Mouse (Mus musculus) hindbrain, embryonic 10.5 days (tissue): Measurements from ENCODE around the gene Siah1b. TPM values are rescaled to one million over a fixed set of nuclear protein-coding genes. Genes with fewer than 3 reads are reported as not detected.

Source experiments
- DNase-seq: peaks from one replicate; pipeline ENCODE4 v3.0.0-alpha.2; 2017; ENCODE audit warnings: low spot score
- H3K27ac ChIP-seq: fragments of 300-500 bp; sonication (generic); 2 replicates; pipeline ENCODE4 v1.5.1; 2016; ENCODE audit warnings: mild to moderate bottlenecking, moderate library complexity
- H3K27me3 ChIP-seq: fragments of 300-500 bp; sonication (generic); 2 replicates; pipeline ENCODE4 v1.6.1; 2016; ENCODE audit warnings: mild to moderate bottlenecking; ENCODE audit not compliant: poor library complexity, insufficient read depth, severe bottlenecking
- H3K36me3 ChIP-seq: fragments of 300-500 bp; sonication (generic); 2 replicates; pipeline ENCODE4 v1.6.1; 2016; ENCODE audit warnings: mild to moderate bottlenecking, moderate library complexity
- H3K4me1 ChIP-seq: fragments of 300-500 bp; sonication (generic); replicated peaks from 2 replicates; pipeline ENCODE4 v1.6.1; 2016; ENCODE audit warnings: mild to moderate bottlenecking
- H3K4me3 ChIP-seq: fragments of 300-500 bp; sonication (generic); 2 replicates; pipeline ENCODE4 v1.5.1; 2016; ENCODE audit warnings: mild to moderate bottlenecking, moderate library complexity
- H3K9me3 ChIP-seq: fragments of 300-500 bp; sonication (generic); 2 replicates; pipeline ENCODE4 v1.6.1; 2016; ENCODE audit warnings: mild to moderate bottlenecking, moderate library complexity
- WGBS: fragments of 180-500 bp; shearing (Covaris S2); methylation state at CpG from one replicate; pipeline ENCODE4 v1.1.7; 2016; 5-methylcytosine and 5-hydroxymethylcytosine counted together
- polyA plus RNA-seq: library from polyadenylated mRNA; unstranded; fragments of >200 nt; fragmentation: Nextera tagmentation; extraction: Ambion mirVana; gene quantifications from 2 replicates; pipeline ENCODE4 v1.2.1, GENCODE M21; 2016

Siah1b gene
- polyA plus RNA-seq, result 42.0 and 44.7 TPM in 2 replicates

DNA sequence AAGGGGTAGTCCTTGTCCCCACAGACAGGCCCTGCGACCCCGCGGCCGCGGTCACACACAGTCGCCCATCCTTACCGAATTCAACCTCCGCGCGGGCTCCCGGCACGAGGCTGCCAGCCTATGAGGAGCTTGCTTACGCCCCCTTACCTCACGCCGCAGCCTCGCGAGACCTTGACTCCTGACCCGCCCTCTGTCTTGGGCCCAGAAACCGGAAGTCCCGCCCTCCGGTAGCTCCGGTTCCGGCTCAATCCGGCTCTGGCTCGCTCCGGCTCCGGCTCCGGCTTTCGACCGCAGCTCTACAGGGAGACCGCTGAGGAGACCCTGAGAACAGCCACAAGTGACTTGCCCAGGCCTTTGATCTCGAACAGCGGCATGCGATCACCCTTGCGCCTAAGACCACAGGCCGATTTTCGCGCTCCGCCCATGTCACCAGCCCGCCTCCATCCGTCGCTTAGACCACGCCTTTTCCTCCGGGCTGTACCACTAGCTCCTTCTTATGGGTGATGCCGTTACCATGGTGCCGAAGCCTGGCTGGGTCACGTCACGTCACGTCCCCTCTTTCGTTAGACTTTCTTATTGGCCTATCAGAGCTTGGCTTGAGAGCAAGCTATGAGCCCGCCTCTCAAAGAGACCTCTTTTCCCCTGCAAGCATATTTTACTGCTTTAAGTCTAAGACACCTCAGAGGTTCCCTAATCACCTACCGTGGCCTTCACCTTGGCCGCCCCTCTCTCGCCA lies at the start of gene Siah1b:
Siah1b (minus strand) TSS at position 454 of the 736 bp plus-strand sequence.
- Histone ChIP-seq H3K27me3 (peaks cover 18% of the 10 kb centered on the region), H3K9me3 (no peaks in the 10 kb centered on the region), H3K36me3 (peaks cover 32% of the 10 kb centered on the region), H3K4me1 (peaks cover 6% of the 10 kb centered on the region; the same call in 1 of the 2 replicates), H3K4me3 (peak within 1 kb of the TSS; percentile 62), H3K27ac (peak within 1 kb of the TSS; percentile 96)
- DNase-seq, result peak; percentile 89
- WGBS, result 29% methylated on average over 54 of the region's 54 CpGs

DNA sequence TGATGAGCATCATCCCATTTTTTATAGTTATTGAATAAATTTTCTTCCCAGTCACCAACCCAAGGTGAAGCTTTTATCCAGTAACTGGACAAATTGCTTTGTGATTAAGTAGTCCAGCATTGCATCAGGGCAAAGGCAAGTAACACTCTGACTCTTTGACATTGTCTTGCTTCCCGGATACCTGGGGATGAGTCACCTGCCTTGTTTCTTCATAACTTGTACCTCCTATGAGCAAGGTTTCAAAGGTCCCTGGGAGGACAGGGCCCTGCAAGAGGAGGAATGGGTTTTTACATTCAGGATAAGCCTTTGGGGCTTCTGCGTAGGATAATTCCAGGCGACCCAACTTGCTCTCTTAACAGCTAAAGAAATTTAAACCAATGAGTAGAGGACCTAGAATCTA lies 47.6 kb upstream of the Siah1b start:
- WGBS, result 94% methylated on average over 3 of the region's 3 CpGs
- H3K27ac ChIP-seq, result no peak overlapping the region

DNA sequence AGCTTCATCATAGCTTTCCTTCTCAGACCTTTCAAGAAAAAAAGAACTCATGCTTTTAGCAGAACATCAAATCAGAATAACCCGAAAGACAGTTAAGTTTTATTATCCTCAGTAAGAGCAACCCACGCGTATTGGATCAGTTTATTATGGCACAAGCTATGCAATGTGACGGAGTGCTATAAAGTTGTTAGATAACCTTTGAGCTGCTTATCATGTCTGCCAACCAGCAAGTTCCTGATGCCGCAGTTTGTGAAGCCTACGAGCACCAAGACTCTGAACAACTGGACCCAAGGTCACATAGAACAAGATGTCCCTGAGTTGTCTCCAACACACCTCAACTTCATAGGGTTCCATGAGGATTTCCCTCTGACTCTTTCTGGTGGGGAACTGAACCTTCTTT lies 37.5 kb upstream of the Siah1b start:
- no peak overlapping the region for H3K4me3 ChIP-seq
- no peaks in the 10 kb centered on the region for H3K9me3 ChIP-seq
- WGBS, result 92% methylated on average over 6 of the region's 6 CpGs
- H3K36me3 ChIP-seq, result no peaks in the 10 kb centered on the region
- H3K4me1 ChIP-seq, result no peaks in the 10 kb centered on the region
- H3K27ac ChIP-seq, result no peak overlapping the region
- no peak for DNase-seq
- peaks cover 25% of the 10 kb centered on the region for H3K27me3 ChIP-seq

More for the DNA sequence above, 47.6 kb upstream of the Siah1b start:
- no peaks in the 10 kb centered on the region for H3K9me3 ChIP-seq
- H3K4me1 ChIP-seq, result no peaks in the 10 kb centered on the region
- H3K27me3 ChIP-seq, result peaks cover 34% of the 10 kb centered on the region
- DNase-seq, result no peak
- no peaks in the 10 kb centered on the region for H3K36me3 ChIP-seq
- no peak overlapping the region for H3K4me3 ChIP-seq

DNA sequence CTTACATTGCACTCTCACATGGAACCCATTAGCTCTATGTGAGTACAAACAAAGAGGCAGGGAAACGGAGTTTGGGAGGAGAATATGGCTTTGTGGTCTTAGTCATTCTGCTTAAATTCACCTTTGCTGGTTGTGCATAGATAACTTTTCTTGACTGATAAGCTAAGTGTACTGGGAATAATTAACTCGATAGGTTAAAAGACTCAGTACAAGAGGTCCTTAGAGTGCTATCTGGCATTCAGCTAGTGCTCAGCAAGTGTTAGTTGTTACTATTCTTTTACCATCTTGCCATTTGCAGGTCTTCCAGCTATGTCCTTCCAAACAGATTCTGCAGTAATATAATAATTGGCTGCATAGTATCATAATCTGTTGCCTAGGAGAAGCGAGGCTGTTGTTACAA lies 34.9 kb upstream of the Siah1b start:
- Histone ChIP-seq H3K9me3 (no peaks in the 10 kb centered on the region), H3K36me3 (no peaks in the 10 kb centered on the region), H3K27me3 (peaks cover 31% of the 10 kb centered on the region), H3K27ac (no peak overlapping the region), H3K4me3 (no peak overlapping the region), H3K4me1 (no peaks in the 10 kb centered on the region)
- WGBS, result 80% methylated on average over 3 of the region's 3 CpGs
- DNase-seq, result no peak

DNA sequence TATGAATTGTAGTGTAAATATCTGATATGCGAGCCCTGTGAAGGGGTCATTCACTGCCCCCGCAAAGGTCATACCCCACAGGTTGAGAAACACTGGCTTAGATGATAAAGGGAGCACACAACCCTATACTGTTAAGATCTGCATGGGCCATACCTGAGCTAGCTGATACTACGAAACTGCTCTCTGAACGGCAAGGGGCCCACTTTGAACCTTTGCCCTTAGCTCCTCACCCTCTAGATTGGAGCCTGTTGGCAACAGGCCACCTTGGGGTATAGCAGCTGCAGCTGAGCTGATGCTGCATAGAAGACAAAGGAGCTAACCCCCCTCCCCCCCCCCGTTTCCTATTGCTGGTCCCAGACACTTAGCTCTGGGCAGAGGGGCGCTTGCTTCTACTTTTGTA lies 26.4 kb upstream of the Siah1b start:
- no peaks in the 10 kb centered on the region for H3K36me3 ChIP-seq
- H3K27me3 ChIP-seq, result peaks cover 41% of the 10 kb centered on the region
- 76% methylated on average over 6 of the region's 6 CpGs for WGBS

DNA sequence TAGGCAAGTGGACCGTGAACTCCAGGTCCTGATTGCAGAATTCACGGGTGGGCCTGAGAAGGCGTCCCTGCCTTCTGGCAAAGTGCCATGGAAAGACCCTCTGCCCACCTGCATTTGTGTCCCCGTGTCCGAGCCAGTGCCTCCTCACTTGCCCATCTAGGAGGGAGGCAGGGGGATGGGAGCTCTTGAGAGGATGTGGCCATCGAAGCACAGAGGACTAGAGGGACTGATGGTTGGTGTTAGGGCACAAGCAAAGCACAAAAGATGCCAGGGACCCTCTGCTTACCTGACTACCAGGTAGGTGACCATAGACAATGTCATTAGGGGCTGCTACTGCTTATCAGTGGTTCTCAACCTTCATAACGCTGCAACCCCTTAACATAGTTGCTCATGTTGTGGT lies 25.9 kb upstream of the Siah1b start:
- no peaks in the 10 kb centered on the region for H3K36me3 ChIP-seq
- 88% methylated on average over 7 of the region's 7 CpGs for WGBS
- H3K4me3 ChIP-seq, result no peak overlapping the region
- 0 out of 2 replicates have a peak, but pooled peaks cover 3% of the 10 kb centered on the region for H3K4me1 ChIP-seq
- no peak overlapping the region for H3K27ac ChIP-seq
- H3K27me3 ChIP-seq, result peaks cover 37% of the 10 kb centered on the region
- no peaks in the 10 kb centered on the region for H3K9me3 ChIP-seq
- no peak for DNase-seq

More for the DNA sequence above, 26.4 kb upstream of the Siah1b start:
- no peak overlapping the region for H3K27ac ChIP-seq
- H3K4me3 ChIP-seq, result no peak overlapping the region
- DNase-seq, result no peak
- no peaks in the 10 kb centered on the region for H3K9me3 ChIP-seq
- H3K4me1 ChIP-seq, result 0 out of 2 replicates have a peak, but pooled peaks cover 3% of the 10 kb centered on the region

DNA sequence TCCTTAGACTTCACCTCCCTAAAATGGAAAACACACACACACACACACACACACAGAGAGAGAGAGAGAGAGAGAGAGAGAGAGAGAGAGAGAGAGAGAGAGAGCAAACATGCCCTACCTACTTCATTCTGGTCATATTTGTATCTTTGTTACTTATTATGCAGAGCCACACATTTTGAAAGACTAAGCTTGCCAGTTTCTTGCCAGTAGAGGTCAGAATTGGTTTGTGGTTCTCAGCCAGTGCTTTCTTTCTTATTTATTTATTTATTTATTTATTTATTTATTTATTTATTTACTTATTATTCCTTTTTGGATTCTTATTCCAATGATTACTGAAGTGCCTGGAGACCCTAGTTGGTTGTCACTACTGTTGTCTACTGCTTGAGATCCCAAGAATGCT lies 25.2 kb upstream of the Siah1b start:
- Histone ChIP-seq H3K27ac (no peak overlapping the region), H3K9me3 (no peaks in the 10 kb centered on the region), H3K4me3 (no peak overlapping the region), H3K4me1 (0 out of 2 replicates have a peak, but pooled peaks cover 3% of the 10 kb centered on the region), H3K36me3 (no peaks in the 10 kb centered on the region), H3K27me3 (peaks cover 37% of the 10 kb centered on the region)
- no peak for DNase-seq

DNA sequence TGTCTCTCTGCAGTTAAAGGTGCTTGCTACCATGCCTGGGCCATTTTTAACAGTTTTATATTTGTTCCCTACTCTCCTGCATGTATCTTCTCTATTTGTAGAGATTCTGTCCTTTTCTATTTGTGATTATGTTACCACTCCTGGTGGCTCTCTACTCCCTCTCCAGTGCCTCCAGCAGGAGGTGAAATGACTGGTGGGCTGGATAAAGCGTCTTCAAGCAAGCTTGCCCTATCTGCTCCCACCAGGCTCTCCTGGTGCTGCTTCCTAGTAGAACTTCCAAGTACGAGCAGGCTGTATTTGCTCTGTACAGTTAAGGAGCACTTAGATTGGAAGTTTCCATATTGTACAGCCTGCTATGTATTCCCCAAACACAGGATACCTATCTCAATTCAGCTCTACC lies 19.5 kb upstream of the Siah1b start:
- DNase-seq, result no peak
- peaks cover 49% of the 10 kb centered on the region for H3K27me3 ChIP-seq
- H3K4me3 ChIP-seq, result no peak overlapping the region
- H3K36me3 ChIP-seq, result no peaks in the 10 kb centered on the region
- H3K9me3 ChIP-seq, result no peaks in the 10 kb centered on the region
- H3K27ac ChIP-seq, result no peak overlapping the region
- no peaks in the 10 kb centered on the region for H3K4me1 ChIP-seq
- 79% methylated on average over 2 of the region's 2 CpGs for WGBS

DNA sequence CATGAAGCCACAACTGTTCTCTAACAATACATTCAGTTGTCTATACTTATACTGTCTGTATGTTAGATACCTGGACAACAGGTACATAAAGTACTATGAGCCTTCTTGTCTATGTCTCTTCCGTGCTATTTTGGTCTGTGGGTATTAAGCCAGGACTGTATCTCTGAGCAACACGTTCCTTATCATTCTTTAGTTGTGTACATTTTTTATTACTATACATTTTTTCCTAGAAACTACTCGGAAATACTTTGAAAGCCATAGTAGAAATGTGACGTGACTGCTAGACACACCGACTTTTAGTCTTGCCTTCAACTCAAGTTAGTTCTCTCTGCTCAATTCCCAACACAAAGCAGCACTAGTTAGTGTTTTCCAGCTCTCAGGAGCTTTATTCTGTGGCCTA lies 17.1 kb upstream of the Siah1b start:
- no peak overlapping the region for H3K4me3 ChIP-seq
- 85% methylated on average over 5 of the region's 5 CpGs for WGBS
- peaks cover 59% of the 10 kb centered on the region for H3K27me3 ChIP-seq
- no peaks in the 10 kb centered on the region for H3K36me3 ChIP-seq
- no peaks in the 10 kb centered on the region for H3K9me3 ChIP-seq
- H3K27ac ChIP-seq, result no peak overlapping the region
- DNase-seq, result no peak
- H3K4me1 ChIP-seq, result no peaks in the 10 kb centered on the region

DNA sequence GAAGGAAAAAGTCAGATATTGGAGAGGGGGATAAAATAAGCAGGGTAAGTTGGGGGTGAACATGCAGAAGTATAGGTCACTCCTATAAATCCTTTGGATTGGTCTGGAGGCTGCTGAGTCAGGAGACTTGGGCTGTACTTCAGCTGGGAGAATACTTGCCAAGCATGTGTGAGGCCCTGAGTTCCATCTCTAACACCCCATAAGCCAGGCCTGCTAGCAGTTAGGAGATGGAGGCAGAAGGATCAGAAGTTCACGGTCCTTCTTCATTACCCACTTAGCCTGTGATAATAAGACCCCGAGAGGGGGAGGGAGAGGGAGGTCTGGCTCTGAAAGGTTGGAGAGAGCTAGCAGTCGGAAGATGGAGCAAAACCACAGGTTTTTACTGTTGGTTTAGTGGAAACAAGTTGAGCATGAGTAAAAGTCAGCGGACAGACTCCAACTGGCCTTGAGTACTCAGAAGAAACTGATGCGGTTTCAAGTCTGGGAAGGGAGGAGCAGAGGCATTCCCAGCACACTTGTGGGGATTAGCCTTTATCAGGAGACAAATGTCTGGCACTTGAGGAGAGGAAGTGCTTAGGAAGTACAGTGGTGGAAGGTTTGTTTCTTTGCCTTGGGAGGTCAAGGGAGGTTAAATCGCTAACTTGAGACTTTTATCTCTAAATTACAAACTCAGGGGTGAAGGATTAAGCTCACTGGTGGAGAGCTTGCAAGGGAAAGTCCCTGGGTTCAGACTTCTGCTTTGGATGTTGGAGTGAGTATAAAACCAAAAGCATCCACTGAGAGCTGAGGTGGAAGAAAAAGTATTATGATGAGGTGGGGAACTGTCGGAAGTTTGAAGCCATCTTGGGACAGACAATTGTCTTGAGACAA lies 16.2 kb upstream of the Siah1b start:
- DNase-seq, result no peak
- peaks cover 61% of the 10 kb centered on the region for H3K27me3 ChIP-seq

DNA sequence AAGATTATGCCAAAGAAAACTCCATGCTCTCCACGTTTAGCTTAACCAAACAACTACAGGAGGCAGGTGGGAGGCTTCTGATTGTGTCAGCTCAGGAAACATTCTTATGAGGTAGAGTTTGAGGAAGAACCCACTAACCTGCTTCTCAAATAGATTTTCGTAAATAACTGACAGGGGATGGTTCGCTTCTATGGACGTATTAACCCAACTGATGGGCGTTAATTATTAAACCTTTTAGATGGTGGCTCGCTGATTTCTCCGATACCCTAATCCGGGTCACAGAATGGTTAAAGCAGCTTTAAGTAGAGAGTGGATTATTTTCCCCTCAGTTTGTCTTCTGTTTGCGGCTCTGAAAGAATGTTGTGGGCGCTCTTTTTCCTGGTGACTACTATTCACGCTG lies 13.6 kb upstream of the Siah1b start:
- DNase-seq, result no peak
- Histone ChIP-seq H3K36me3 (no peaks in the 10 kb centered on the region), H3K27me3 (peaks cover 57% of the 10 kb centered on the region), H3K9me3 (no peaks in the 10 kb centered on the region), H3K4me1 (no peaks in the 10 kb centered on the region), H3K4me3 (no peak overlapping the region), H3K27ac (no peak overlapping the region)
- 84% methylated on average over 11 of the region's 11 CpGs for WGBS

More for the DNA sequence above, 16.2 kb upstream of the Siah1b start:
- no peaks in the 10 kb centered on the region for H3K4me1 ChIP-seq
- WGBS, result 63% methylated on average over 7 of the region's 7 CpGs
- no peaks in the 10 kb centered on the region for H3K9me3 ChIP-seq
- no peaks in the 10 kb centered on the region for H3K36me3 ChIP-seq
- H3K4me3 ChIP-seq, result no peak overlapping the region
- no peak overlapping the region for H3K27ac ChIP-seq

DNA sequence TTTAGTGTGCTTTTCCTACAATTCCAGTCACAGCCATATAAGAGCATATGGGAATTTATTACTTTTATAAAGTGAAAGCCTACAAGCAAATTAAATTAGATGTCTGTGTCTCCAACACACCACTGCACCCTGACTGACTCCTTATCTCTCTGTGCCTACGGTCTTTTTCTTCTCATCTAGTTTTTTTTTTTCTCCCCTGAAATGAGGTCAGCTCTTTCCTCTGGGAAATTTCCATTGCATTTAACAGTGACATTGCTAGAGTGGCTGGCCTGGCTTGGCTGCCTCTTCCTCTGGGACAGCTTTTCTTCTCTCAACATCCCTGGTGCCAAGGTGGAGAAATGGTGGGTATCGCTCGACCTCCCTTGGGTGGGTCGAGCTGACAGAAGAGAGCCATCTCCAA lies 12.3 kb upstream of the Siah1b start, which contains the start of gene Cltrn:
Cltrn (plus strand) TSS at position 249 of the 400 bp plus-strand sequence.
- Histone ChIP-seq H3K4me3 (no peak within 1 kb of the TSS), H3K36me3 (no peaks in the 10 kb centered on the region), H3K27ac (no peak within 1 kb of the TSS), H3K27me3 (peaks cover 55% of the 10 kb centered on the region), H3K4me1 (no peaks in the 10 kb centered on the region), H3K9me3 (no peaks in the 10 kb centered on the region)
- WGBS, result 94% methylated on average over 4 of the region's 4 CpGs
- no peak for DNase-seq

DNA sequence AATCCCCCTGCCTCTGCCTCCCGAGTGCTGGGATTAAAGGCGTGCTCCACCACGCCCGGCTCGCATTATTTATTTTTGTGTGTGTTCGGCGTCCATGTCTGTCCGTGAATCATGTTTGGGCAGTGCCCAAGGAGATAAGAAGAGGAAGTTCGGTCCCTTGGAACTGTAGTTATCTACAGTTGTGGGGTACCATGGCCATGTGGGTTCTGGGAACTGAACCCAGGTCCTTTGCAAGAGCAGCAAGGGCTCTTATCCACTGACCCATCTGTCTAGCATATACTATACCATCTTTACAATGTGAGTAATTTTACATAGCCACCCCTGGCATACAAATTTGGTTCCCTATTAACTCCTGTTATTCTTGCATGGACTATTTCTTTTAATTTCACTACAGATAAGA lies 5.7 kb upstream of the Siah1b start:
- Histone ChIP-seq H3K27ac (no peak overlapping the region), H3K4me1 (no peaks in the 10 kb centered on the region), H3K9me3 (no peaks in the 10 kb centered on the region), H3K4me3 (no peak overlapping the region), H3K27me3 (peaks cover 8% of the 10 kb centered on the region), H3K36me3 (no peaks in the 10 kb centered on the region)
- no peak for DNase-seq
- WGBS, result 88% methylated on average over 9 of the region's 9 CpGs
